Mouse (Mus musculus) C2C12 (cell line): ENCODE measurements at regions not wholly inside any gene's neighbourhood (a gene's known extent, or its start where the extent isn't known, plus 50 kb on each side); places are given as distances from the start of the nearest gene placed in this dataset.

ENCODE experiments used
- CTCF ChIP-seq: IDR thresholded peaks from one replicate; pipeline ENCODE4 v1.5.1; 2011; ENCODE audit not compliant: control insufficient read depth, insufficient read depth, insufficient read length
- MAX ChIP-seq: IDR thresholded peaks from one replicate; pipeline ENCODE4 v1.6.1; 2011; ENCODE audit warnings: mild to moderate bottlenecking, control low read depth

DNA sequence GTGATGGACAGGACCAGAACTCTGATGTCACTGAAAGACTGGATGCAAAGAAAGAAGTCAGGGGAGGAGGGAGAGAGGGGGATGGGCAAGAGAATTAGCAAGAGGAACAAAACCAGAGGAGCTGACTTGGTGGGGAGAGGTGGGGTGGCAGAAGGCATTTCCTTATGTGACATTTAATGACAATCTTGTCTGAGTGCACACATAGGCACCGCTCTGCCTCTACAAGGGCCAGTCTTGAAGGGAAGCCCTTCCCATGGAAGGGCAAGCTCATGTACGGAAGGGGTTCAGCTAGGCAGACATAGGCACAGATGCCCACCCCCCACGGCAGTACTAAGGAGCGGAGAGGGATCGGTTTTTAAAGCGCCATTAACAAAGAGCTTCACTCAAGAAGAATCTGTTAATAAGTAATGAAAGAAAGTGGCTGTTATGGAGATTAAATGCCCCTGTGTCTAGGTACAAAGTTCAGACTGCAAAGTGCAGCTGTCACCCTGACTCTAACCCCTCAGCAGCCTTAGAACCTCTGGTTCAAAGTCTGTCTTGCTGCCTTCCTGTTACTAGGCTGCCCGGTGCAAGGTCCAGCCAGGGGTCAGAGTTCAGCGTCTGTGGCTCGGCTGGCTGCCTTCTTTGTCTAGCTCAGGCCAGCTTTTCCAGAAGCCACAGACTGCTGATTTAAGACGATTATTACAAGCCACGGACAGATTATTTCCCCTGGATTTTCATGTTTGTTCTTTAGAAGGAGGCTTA is 80.0 kb upstream of the Nrip1 start:
- TF ChIP-seq CTCF (no peak), MAX (no peak)
